Mouse (Mus musculus) c-Kit-positive CD71-positive TER-119-negative erythroid progenitor cells, embryonic 14.5 days (primary cell): ENCODE measurements at regions not wholly inside any gene's neighbourhood (a gene's known extent, or its start where the extent isn't known, plus 50 kb on each side); places are given as distances from the start of the nearest gene placed in this dataset.

Source experiments
- DNase-seq: peaks from one replicate; pipeline ENCODE4 v3.0.0-alpha.2; 2013; ENCODE audit warnings: low read depth

GRCm38 (mm10) chr13:32649982-32650381 is 133.8 kb downstream of the Mylk4 start:
- DNase-seq, result no peak

- DNase-seq, result no peak
Observed at GRCm38 (mm10) chr13:32643030-32643750, 140.6 kb downstream of the Mylk4 start.

GRCm38 (mm10) chr13:32640941-32641340 is 142.8 kb downstream of the Mylk4 start:
- no peak for DNase-seq

GRCm38 (mm10) chr13:32630122-32630732 is 153.5 kb downstream of the Mylk4 start:
- no peak for DNase-seq

- no peak for DNase-seq
Observed at GRCm38 (mm10) chr13:32613916-32614315, 169.8 kb downstream of the Mylk4 start.

- no peak for DNase-seq
Observed at GRCm38 (mm10) chr13:32611551-32612295, 172.0 kb downstream of the Mylk4 start.

- no peak for DNase-seq
Observed at GRCm38 (mm10) chr13:32610970-32611369, 172.8 kb downstream of the Mylk4 start.

GRCm38 (mm10) chr13:32608413-32608812 is 175.3 kb downstream of the Mylk4 start:
- DNase-seq, result no peak

- no peak for DNase-seq
Observed at GRCm38 (mm10) chr13:32603925-32604590, 179.7 kb downstream of the Mylk4 start.

- no peak for DNase-seq
Observed at GRCm38 (mm10) chr13:32601315-32601714, 182.4 kb downstream of the Mylk4 start.

GRCm38 (mm10) chr13:32593611-32594010 is 190.1 kb downstream of the Mylk4 start:
- no peak for DNase-seq

GRCm38 (mm10) chr13:32593131-32593530 is 190.6 kb downstream of the Mylk4 start:
- DNase-seq, result no peak

GRCm38 (mm10) chr13:32581598-32581997 is 202.2 kb downstream of the Mylk4 start:
- DNase-seq, result no peak

- no peak for DNase-seq
Observed at GRCm38 (mm10) chr13:32567850-32568249, 215.9 kb downstream of the Mylk4 start.

- no peak for DNase-seq
Observed at GRCm38 (mm10) chr13:32560666-32561065, 222.1 kb upstream of the Gmds start.

GRCm38 (mm10) chr13:32556396-32556795 is 217.9 kb upstream of the Gmds start:
- no peak for DNase-seq

GRCm38 (mm10) chr13:32555064-32555463 is 216.5 kb upstream of the Gmds start:
- no peak for DNase-seq

GRCm38 (mm10) chr13:32554601-32555000 is 216.1 kb upstream of the Gmds start:
- no peak for DNase-seq

- no peak for DNase-seq
Observed at GRCm38 (mm10) chr13:32553136-32553535, 214.6 kb upstream of the Gmds start.

- DNase-seq, result no peak
Observed at GRCm38 (mm10) chr13:32550113-32550512, 211.6 kb upstream of the Gmds start.

GRCm38 (mm10) chr13:32547126-32547525 is 208.6 kb upstream of the Gmds start:
- no peak for DNase-seq

- DNase-seq, result no peak
Observed at GRCm38 (mm10) chr13:32544986-32545740, 206.6 kb upstream of the Gmds start.
